Mouse (Mus musculus): Measurements from ENCODE around the gene Ctbp2. TPM values are rescaled to one million over a fixed set of nuclear protein-coding genes. Genes with fewer than 3 reads are reported as not detected.

Ctbp2 gene
- total RNA-seq, 1 experiment: 241 TPM

GRCm38 (mm10) chr7:133040688-133041345 is 83.3 kb downstream of the Ctbp2 start:
- H3K4me1 ChIP-seq (ENCODE audit: control insufficient read depth in 2 of 2, insufficient read depth in 2 of 2, low read length in 2 of 2, poor library complexity in 1 of 2): peaks cover 18 to 61% of the 10 kb centered on the region in 2 experiments
- H3K36me3 ChIP-seq (ENCODE audit: control insufficient read depth, insufficient read depth, low read length, poor library complexity, severe bottlenecking): peaks cover 42% of the 10 kb centered on the region
- DNase-seq (ENCODE audit: low read depth, low spot score): peak; percentile 79
- in situ Hi-C loops (cut with MboI; ENCODE audit: low sequenced_read_pairs in 2 of 2, unreplicated experiment in 2 of 2): no loop called here
- no peaks in the 10 kb centered on the region for H3K9me3 ChIP-seq (ENCODE audit: control insufficient read depth, insufficient read depth, low read depth, low read length)
- H3K9ac ChIP-seq (ENCODE audit: insufficient read depth, low read depth, low read length, poor library complexity, severe bottlenecking): no peak overlapping the region; the same call in 1 of the 2 replicates
- TF ChIP-seq MAFK (IDR thresholded peaks at IDR 0.05; ENCODE audit: insufficient read depth, low read depth, low read length) (no peak), ZNF384 (IDR thresholded peaks at IDR 0.05; ENCODE audit: low read depth, low read length) (peak; percentile 96)
- H3K4me3 ChIP-seq (ENCODE audit: insufficient read depth in 1 of 2, low read depth in 1 of 2, low read length in 2 of 2, poor library complexity in 1 of 2, severe bottlenecking in 1 of 2): no peak overlapping the region
- H3K27ac ChIP-seq (ENCODE audit: insufficient read depth, low read depth, low read length, poor library complexity, severe bottlenecking): peak overlapping the region; percentile 35; the same call in 1 of the 2 replicates

- in situ Hi-C loops (cut with MboI; ENCODE audit: low sequenced_read_pairs in 2 of 2, unreplicated experiment in 2 of 2): no loop called here
- TF ChIP-seq CHD2 (IDR thresholded peaks at IDR 0.05; ENCODE audit: low read depth, low read length) (no peak), MAFK (IDR thresholded peaks at IDR 0.05; ENCODE audit: insufficient read depth, low read depth, low read length) (no peak), ZNF384 (IDR thresholded peaks at IDR 0.05; ENCODE audit: low read depth, low read length) (peak; percentile 61)
- no peak overlapping the region for H3K9ac ChIP-seq (ENCODE audit: insufficient read depth, low read depth, low read length, poor library complexity, severe bottlenecking)
- H3K27ac ChIP-seq (ENCODE audit: insufficient read depth, low read depth, low read length, poor library complexity, severe bottlenecking): no peak overlapping the region
- peaks cover 19 to 66% of the 10 kb centered on the region in 2 experiments for H3K4me1 ChIP-seq (ENCODE audit: control insufficient read depth in 2 of 2, insufficient read depth in 2 of 2, low read length in 2 of 2, poor library complexity in 1 of 2)
- peaks cover 40% of the 10 kb centered on the region for H3K36me3 ChIP-seq (ENCODE audit: control insufficient read depth, insufficient read depth, low read length, poor library complexity, severe bottlenecking)
- no peak for DNase-seq (ENCODE audit: low read depth, low spot score)
- H3K4me3 ChIP-seq (ENCODE audit: insufficient read depth in 1 of 2, low read depth in 1 of 2, low read length in 2 of 2, poor library complexity in 1 of 2, severe bottlenecking in 1 of 2): no peak overlapping the region
- H3K9me3 ChIP-seq (ENCODE audit: control insufficient read depth, insufficient read depth, low read depth, low read length): no peaks in the 10 kb centered on the region
These were observed 84.4 kb downstream of the Ctbp2 start for GRCm38 (mm10) chr7:133039556-133040255.

- no peak overlapping the region for H3K9ac ChIP-seq (ENCODE audit: insufficient read depth, low read depth, low read length, poor library complexity, severe bottlenecking)
- TF ChIP-seq ZC3H11A (IDR thresholded peaks at IDR 0.05; ENCODE audit: borderline replicate concordance, low read depth, low read length) (no peak), HCFC1 (IDR thresholded peaks at IDR 0.05; ENCODE audit: borderline replicate concordance, insufficient read depth, low read length) (no peak), CHD2 (IDR thresholded peaks at IDR 0.05; ENCODE audit: low read depth, low read length) (no peak), MAFK (IDR thresholded peaks at IDR 0.05; ENCODE audit: insufficient read depth, low read depth, low read length) (no peak), ZNF384 (IDR thresholded peaks at IDR 0.05; ENCODE audit: low read depth, low read length) (no peak)
- peaks cover 34% of the 10 kb centered on the region for H3K36me3 ChIP-seq (ENCODE audit: control insufficient read depth, insufficient read depth, low read length, poor library complexity, severe bottlenecking)
- no peak overlapping the region for H3K4me3 ChIP-seq (ENCODE audit: insufficient read depth in 1 of 2, low read depth in 1 of 2, low read length in 2 of 2, poor library complexity in 1 of 2, severe bottlenecking in 1 of 2)
- no peaks in the 10 kb centered on the region for H3K9me3 ChIP-seq (ENCODE audit: control insufficient read depth, insufficient read depth, low read depth, low read length)
- H3K4me1 ChIP-seq (ENCODE audit: control insufficient read depth in 2 of 2, insufficient read depth in 2 of 2, low read length in 2 of 2, poor library complexity in 1 of 2): peaks cover 17 to 67% of the 10 kb centered on the region in 2 experiments
- in situ Hi-C loops (cut with MboI; ENCODE audit: low sequenced_read_pairs in 2 of 2, unreplicated experiment in 2 of 2): no loop called here
- no peak for DNase-seq (ENCODE audit: low read depth, low spot score)
- no peak overlapping the region for H3K27ac ChIP-seq (ENCODE audit: insufficient read depth, low read depth, low read length, poor library complexity, severe bottlenecking)
These were observed 86.5 kb downstream of the Ctbp2 start for GRCm38 (mm10) chr7:133037618-133038017.

- DNase-seq (ENCODE audit: low read depth, low spot score): no peak
- Histone ChIP-seq H3K9me3 (ENCODE audit: control insufficient read depth, insufficient read depth, low read depth, low read length) (no peaks in the 10 kb centered on the region), H3K36me3 (ENCODE audit: control insufficient read depth, insufficient read depth, low read length, poor library complexity, severe bottlenecking) (peaks cover 34% of the 10 kb centered on the region), H3K27ac (ENCODE audit: insufficient read depth, low read depth, low read length, poor library complexity, severe bottlenecking) (no peak overlapping the region), H3K4me3 (ENCODE audit: insufficient read depth in 1 of 2, low read depth in 1 of 2, low read length in 2 of 2, poor library complexity in 1 of 2, severe bottlenecking in 1 of 2) (no peak overlapping the region), H3K4me1 (ENCODE audit: control insufficient read depth in 2 of 2, insufficient read depth in 2 of 2, low read length in 2 of 2, poor library complexity in 1 of 2) (peaks cover 16 to 63% of the 10 kb centered on the region in 2 experiments), H3K9ac (ENCODE audit: insufficient read depth, low read depth, low read length, poor library complexity, severe bottlenecking) (no peak overlapping the region)
- in situ Hi-C loops (cut with MboI; ENCODE audit: low sequenced_read_pairs in 2 of 2, unreplicated experiment in 2 of 2): no loop called here
- no peak for TF ChIP-seq ZNF384 (IDR thresholded peaks at IDR 0.05; ENCODE audit: low read depth, low read length)
- no peak for TF ChIP-seq MAFK (IDR thresholded peaks at IDR 0.05; ENCODE audit: insufficient read depth, low read depth, low read length)
- TF ChIP-seq HCFC1 (IDR thresholded peaks at IDR 0.05; ENCODE audit: borderline replicate concordance, insufficient read depth, low read length): no peak
- no peak for TF ChIP-seq ZC3H11A (IDR thresholded peaks at IDR 0.05; ENCODE audit: borderline replicate concordance, low read depth, low read length)
- no peak for TF ChIP-seq CHD2 (IDR thresholded peaks at IDR 0.05; ENCODE audit: low read depth, low read length)
These were observed 86.9 kb downstream of the Ctbp2 start for GRCm38 (mm10) chr7:133037217-133037616.
